Mouse (Mus musculus): ENCODE measurements around the gene Rhbdl1. TPM values are rescaled to one million over a fixed set of nuclear protein-coding genes. Genes with fewer than 3 reads are reported as not detected.

Rhbdl1 gene
- total RNA-seq (2021), result 10 to 100 TPM; 85.8 to 89.7 TPM
- long read RNA-seq, experiment 1, transcript Rhbdl1-201 (8 exons, 1,711 nt), result major isoform, 112 of 160 reads
- long read RNA-seq, experiment 1, partial matches to known transcripts, result 36 of 160 reads
- long read RNA-seq, experiment 1, other reads (novel, unspliced or antisense), result 8 of 160 reads
- long read RNA-seq, experiment 2, transcript Rhbdl1-201 (8 exons, 1,711 nt), result major isoform, 79 of 175 reads
- long read RNA-seq, experiment 2, partial matches to known transcripts, result 59 of 175 reads
- long read RNA-seq, experiment 2, other reads (novel, unspliced or antisense), result 37 of 175 reads

GRCm38 (mm10) chr17:25837076-25837410, at the start of gene Rhbdl1:
TSS of gene Rhbdl1 (minus strand) at chr17:25837295.
- peak; percentile 90 to 93 for DNase-seq (ENCODE audit: low spot score in 2 of 2)
- intact Hi-C loops (cut with DNase I), result no loop called here

- intact Hi-C loops (cut with DNase I), result no loop called here
- DNase-seq (ENCODE audit: low spot score in 2 of 2), result no peak
Measured at GRCm38 (mm10) chr17:25886806-25887205, 49.7 kb upstream of the Rhbdl1 start.

- no peak for DNase-seq (ENCODE audit: low spot score in 2 of 2)
Measured at GRCm38 (mm10) chr17:25885636-25886035, 48.5 kb upstream of the Rhbdl1 start.

GRCm38 (mm10) chr17:25883824-25884223, 46.7 kb upstream of the Rhbdl1 start:
- DNase-seq (ENCODE audit: low spot score in 2 of 2), result no peak
- intact Hi-C loops (cut with DNase I), result no loop called here

More at GRCm38 (mm10) chr17:25885636-25886035, 48.5 kb upstream of the Rhbdl1 start:
- intact Hi-C loops (cut with DNase I), result no loop called here

GRCm38 (mm10) chr17:25883268-25883667, 46.2 kb upstream of the Rhbdl1 start:
- intact Hi-C loops (cut with DNase I), result no loop called here
- no peak for DNase-seq (ENCODE audit: low spot score in 2 of 2)

- no peak for DNase-seq (ENCODE audit: low spot score in 2 of 2)
- intact Hi-C loops (cut with DNase I), result no loop called here
Measured at GRCm38 (mm10) chr17:25882306-25882705, 45.2 kb upstream of the Rhbdl1 start.

GRCm38 (mm10) chr17:25881691-25882090, 44.6 kb upstream of the Rhbdl1 start:
- intact Hi-C loops (cut with DNase I), result no loop called here
- DNase-seq (ENCODE audit: low spot score in 2 of 2), result no peak

- DNase-seq (ENCODE audit: low spot score in 2 of 2), result no peak
- intact Hi-C loops (cut with DNase I), result no loop called here
Measured at GRCm38 (mm10) chr17:25880913-25881641, 44.0 kb upstream of the Rhbdl1 start.

- intact Hi-C loops (cut with DNase I), result no loop called here
- DNase-seq (ENCODE audit: low spot score in 2 of 2), result no peak
Measured at GRCm38 (mm10) chr17:25880196-25880910, 43.3 kb upstream of the Rhbdl1 start, which contains the start of gene Wfikkn1. TSS of gene Wfikkn1 (minus strand) at chr17:25880858.

- no peak for DNase-seq (ENCODE audit: low spot score in 2 of 2)
- intact Hi-C loops (cut with DNase I), result loop anchor here (5.0 kb wide), 1 partner anchor 43 kb away; no protein-coding TSS in a partner anchor
Measured at GRCm38 (mm10) chr17:25879750-25880149, 42.7 kb upstream of the Rhbdl1 start.

GRCm38 (mm10) chr17:25879261-25879660, 42.2 kb upstream of the Rhbdl1 start:
- peak; percentile 62 to 67 for DNase-seq (ENCODE audit: low spot score in 2 of 2)
- intact Hi-C loops (cut with DNase I), result loop anchor here (5.0 kb wide), 1 partner anchor 43 kb away; no protein-coding TSS in a partner anchor

GRCm38 (mm10) chr17:25878611-25879180, 41.6 kb upstream of the Rhbdl1 start:
- intact Hi-C loops (cut with DNase I), result loop anchor here (5.0 kb wide), 1 partner anchor 44 kb away; no protein-coding TSS in a partner anchor
- no peak for DNase-seq (ENCODE audit: low spot score in 2 of 2)

GRCm38 (mm10) chr17:25877741-25878610, 40.9 kb upstream of the Rhbdl1 start:
- intact Hi-C loops (cut with DNase I), result loop anchor here (5.0 kb wide), 1 partner anchor 44 kb away; no protein-coding TSS in a partner anchor
- DNase-seq (ENCODE audit: low spot score in 2 of 2), result peak in 1 of 2 experiments; percentile 31

GRCm38 (mm10) chr17:25877025-25877424, 39.9 kb upstream of the Rhbdl1 start:
- intact Hi-C loops (cut with DNase I), result loop anchor here (5.0 kb wide), 1 partner anchor 45 kb away; no protein-coding TSS in a partner anchor
- no peak for DNase-seq (ENCODE audit: low spot score in 2 of 2)

GRCm38 (mm10) chr17:25876347-25876915, 39.3 kb upstream of the Rhbdl1 start:
- intact Hi-C loops (cut with DNase I), result loop anchor here (5.0 kb wide), 1 partner anchor 46 kb away; no protein-coding TSS in a partner anchor
- DNase-seq (ENCODE audit: low spot score in 2 of 2), result no peak

GRCm38 (mm10) chr17:25875171-25876136, 38.4 kb upstream of the Rhbdl1 start:
- intact Hi-C loops (cut with DNase I), result loop anchor here (1.0 to 5.0 kb wide), 2 partner anchors 42 to 47 kb away; partner anchors contain the start of gene Stub1
- DNase-seq (ENCODE audit: low spot score in 2 of 2), result peak; percentile 87 to 91

GRCm38 (mm10) chr17:25874721-25875170, 37.7 kb upstream of the Rhbdl1 start, which contains the start of gene Mettl26:
TSS of gene Mettl26 (plus strand) at chr17:25875074.
- intact Hi-C loops (cut with DNase I), result loop anchor here (1.0 to 5.0 kb wide), 2 partner anchors 41 to 48 kb away; partner anchors contain the start of gene Stub1
- peak; percentile 96 to 100 for DNase-seq (ENCODE audit: low spot score in 2 of 2)
